Mouse (Mus musculus) right cerebral cortex, postnatal 14 days (tissue): Measurements from ENCODE around the gene Gm13057.
"Not testable (repeated sequence)": the region's sequence is repeated elsewhere in the genome, so short reads cannot be mapped to it uniquely, and the experiment has no call there.

Experiments used
- DNase-seq: peaks from one replicate; pipeline ENCODE4 v3.0.0; 2022

Gm13057 gene

GRCm38 (mm10) chr4:143551400-143551799, at the start of gene Gm13057, which contains the start of gene BC080695:
Gene Gm13057 (plus strand): TSS chr4:143551709.
Gene BC080695 (plus strand): TSS chr4:143551700.
- DNase-seq: not testable (repeated sequence)

- no peak for DNase-seq
These were observed 40.5 kb upstream of the Gm13057 start, which contains the start of gene Gm13043 for GRCm38 (mm10) chr4:143511043-143511442. Gene Gm13043 (plus strand): TSS chr4:143511343.

GRCm38 (mm10) chr4:143535654-143536053, 15.9 kb upstream of the Gm13057 start, which contains the start of gene Gm13040:
Gene Gm13040 (plus strand): TSS chr4:143535954.
- DNase-seq: not testable (repeated sequence)
